Mouse (Mus musculus) neural tube, embryonic 15.5 days (tissue): ENCODE measurements at regions not wholly inside any gene's neighbourhood (a gene's known extent, or its start where the extent isn't known, plus 50 kb on each side); places are given as distances from the start of the nearest gene placed in this dataset.
A peak's percentile ranks its signal among the peaks of the same experiment; 100 is the strongest.

Experiments used
- ATAC-seq: fragments of 200-750 bp; cut with Nextera tagmentation; 2 replicates; pipeline ENCODE4 v1.8.0; 2017; ENCODE audit warnings: mild to moderate bottlenecking, moderate TSS enrichment, moderate library complexity; ENCODE audit not compliant: low FRiP score
- H3K27ac ChIP-seq: fragments of 300-500 bp; sonication (generic); replicated peaks from 2 replicates; pipeline ENCODE4 v1.5.1; 2015; ENCODE audit warnings: mild to moderate bottlenecking, inconsistent platforms
- H3K27me3 ChIP-seq: fragments of 300-500 bp; sonication (generic); replicated peaks from 2 replicates; pipeline ENCODE4 v1.6.1; 2015; ENCODE audit warnings: inconsistent platforms
- H3K36me3 ChIP-seq: fragments of 300-500 bp; sonication (generic); 2 replicates; pipeline ENCODE4 v1.6.1; 2015; ENCODE audit warnings: inconsistent platforms
- H3K4me1 ChIP-seq: fragments of 300-500 bp; sonication (generic); 2 replicates; pipeline ENCODE4 v1.6.1; 2015; ENCODE audit warnings: inconsistent platforms
- H3K4me2 ChIP-seq: fragments of 300-500 bp; sonication (generic); 2 replicates; pipeline ENCODE4 v1.6.1; 2015; ENCODE audit warnings: inconsistent platforms, mild to moderate bottlenecking, moderate library complexity
- H3K4me3 ChIP-seq: fragments of 300-500 bp; sonication (generic); replicated peaks from 2 replicates; pipeline ENCODE4 v1.5.1; 2015; ENCODE audit warnings: mild to moderate bottlenecking, inconsistent platforms
- H3K9ac ChIP-seq: fragments of 300-500 bp; sonication (generic); replicated peaks from 2 replicates; pipeline ENCODE4 v1.6.1; 2015; ENCODE audit warnings: mild to moderate bottlenecking, inconsistent platforms
- H3K9me3 ChIP-seq: fragments of 300-500 bp; sonication (generic); replicated peaks from 2 replicates; pipeline ENCODE4 v1.6.1; 2016; ENCODE audit warnings: inconsistent platforms
- WGBS: fragments of 180-500 bp; shearing (Covaris S2); methylation state at CpG from one replicate; pipeline ENCODE4 v1.1.7; 2015; ENCODE audit warnings: mixed read lengths; 5-methylcytosine and 5-hydroxymethylcytosine counted together

- Histone ChIP-seq H3K27ac (no peak overlapping the region), H3K9ac (no peak overlapping the region), H3K4me1 (peaks cover 14% of the 10 kb centered on the region), H3K9me3 (no peaks in the 10 kb centered on the region), H3K4me2 (no peak overlapping the region), H3K36me3 (no peaks in the 10 kb centered on the region), H3K27me3 (no peaks in the 10 kb centered on the region), H3K4me3 (no peak overlapping the region)
- no peak for ATAC-seq
- 52% methylated on average over 7 of the region's 7 CpGs for WGBS
Measured at GRCm38 (mm10) chr13:97422897-97423296, 182.0 kb downstream of the Enc1 start.

DNA sequence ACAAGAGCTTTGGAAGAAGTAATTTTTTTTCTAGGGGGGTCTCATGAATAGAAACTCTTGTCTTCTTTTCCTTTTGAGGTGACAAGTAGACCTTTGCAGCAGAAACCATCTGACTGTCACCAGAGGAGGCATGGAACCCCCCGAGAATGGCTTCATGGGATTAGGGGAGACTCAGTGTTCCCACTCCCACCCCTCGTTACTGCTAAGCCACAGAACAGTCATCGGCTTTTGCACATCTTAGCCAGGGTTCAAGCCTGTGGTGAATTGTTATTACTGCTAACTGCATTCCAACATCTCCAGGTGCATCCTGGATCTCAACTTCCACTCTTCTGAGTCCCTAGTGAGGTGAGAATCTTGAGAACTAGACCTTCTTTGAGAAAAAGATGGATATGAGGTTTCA, 180.9 kb downstream of the Enc1 start:
- Histone ChIP-seq H3K27ac (no peak overlapping the region), H3K36me3 (no peaks in the 10 kb centered on the region), H3K27me3 (no peaks in the 10 kb centered on the region), H3K4me1 (peaks cover 14% of the 10 kb centered on the region), H3K4me2 (no peak overlapping the region), H3K9me3 (no peaks in the 10 kb centered on the region), H3K4me3 (no peak overlapping the region), H3K9ac (no peak overlapping the region)
- no peak for ATAC-seq
- WGBS: 97% methylated on average over 3 of the region's 3 CpGs

DNA sequence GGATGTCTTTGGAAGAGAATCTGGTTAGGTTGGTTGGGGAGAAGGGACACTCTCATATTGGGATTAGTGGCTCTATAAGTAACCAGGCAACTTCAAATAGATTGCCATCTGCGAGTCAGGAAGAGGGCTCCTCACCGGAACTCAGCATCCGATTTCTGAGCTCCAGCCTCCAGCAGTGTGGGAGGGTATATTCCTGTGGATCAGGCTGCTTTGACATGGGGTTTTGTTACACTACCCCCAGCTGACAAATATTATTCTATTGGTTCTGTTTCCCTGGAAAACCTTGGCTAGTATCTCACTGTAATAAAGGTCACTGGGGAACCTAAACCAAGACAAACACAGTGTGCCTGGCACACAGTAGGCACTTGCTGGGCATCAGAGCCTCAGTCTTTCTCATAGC, 179.9 kb downstream of the Enc1 start:
- 78% methylated on average over 3 of the region's 3 CpGs for WGBS
- no peak overlapping the region for H3K4me2 ChIP-seq
- H3K4me1 ChIP-seq: peaks cover 17% of the 10 kb centered on the region
- H3K9me3 ChIP-seq: no peaks in the 10 kb centered on the region
- H3K27me3 ChIP-seq: no peaks in the 10 kb centered on the region
- no peak overlapping the region for H3K4me3 ChIP-seq
- no peaks in the 10 kb centered on the region for H3K36me3 ChIP-seq
- H3K27ac ChIP-seq: no peak overlapping the region
- ATAC-seq: no peak
- H3K9ac ChIP-seq: no peak overlapping the region

GRCm38 (mm10) chr13:97419100-97419499, 178.2 kb downstream of the Enc1 start:
- H3K9ac ChIP-seq: no peak overlapping the region
- 84% methylated on average over 3 of the region's 3 CpGs for WGBS
- no peak for ATAC-seq
- H3K27ac ChIP-seq: no peak overlapping the region
- H3K4me3 ChIP-seq: no peak overlapping the region
- peaks cover 15% of the 10 kb centered on the region for H3K4me1 ChIP-seq
- H3K27me3 ChIP-seq: no peaks in the 10 kb centered on the region
- H3K4me2 ChIP-seq: no peak overlapping the region
- H3K9me3 ChIP-seq: no peaks in the 10 kb centered on the region
- H3K36me3 ChIP-seq: no peaks in the 10 kb centered on the region

- Histone ChIP-seq H3K4me3 (no peak overlapping the region), H3K27me3 (no peaks in the 10 kb centered on the region), H3K4me1 (peaks cover 11% of the 10 kb centered on the region; the same call in 1 of the 2 replicates), H3K27ac (no peak overlapping the region), H3K36me3 (no peaks in the 10 kb centered on the region), H3K4me2 (no peak overlapping the region), H3K9ac (no peak overlapping the region), H3K9me3 (no peaks in the 10 kb centered on the region)
- ATAC-seq: no peak
- 74% methylated on average over 8 of the region's 8 CpGs for WGBS
Measured at GRCm38 (mm10) chr13:97418681-97419080, 177.8 kb downstream of the Enc1 start.

DNA sequence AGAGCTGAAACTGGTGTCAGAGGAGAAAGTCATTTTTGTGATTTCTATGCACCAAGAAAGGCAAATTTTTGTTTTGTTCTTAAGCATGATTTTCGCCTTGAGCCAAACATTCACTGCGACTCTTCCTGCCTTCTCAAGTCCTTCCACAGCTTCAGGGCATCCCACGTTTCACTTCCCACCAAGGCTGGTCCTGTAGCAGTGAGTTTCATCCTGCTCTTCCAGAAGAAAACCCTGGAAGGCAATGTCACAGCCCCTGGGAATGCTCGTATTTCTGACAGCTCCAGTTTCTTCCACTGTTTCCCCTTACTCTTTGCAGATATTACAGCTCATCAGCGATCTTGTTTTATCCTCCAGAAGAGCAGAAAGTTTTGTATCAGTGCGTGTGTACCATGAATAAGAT, 177.2 kb downstream of the Enc1 start:
- Histone ChIP-seq H3K9ac (no peak overlapping the region), H3K27me3 (no peaks in the 10 kb centered on the region), H3K4me1 (0 out of 2 replicates have a peak, but pooled peaks cover 6% of the 10 kb centered on the region), H3K4me3 (no peak overlapping the region), H3K27ac (no peak overlapping the region), H3K36me3 (no peaks in the 10 kb centered on the region), H3K9me3 (no peaks in the 10 kb centered on the region), H3K4me2 (no peak overlapping the region)
- ATAC-seq: no peak
- whole genome bisulfite sequencing: 86% methylated on average over 6 of the region's 6 CpGs

GRCm38 (mm10) chr13:97415927-97416709, 175.2 kb downstream of the Enc1 start:
- WGBS: 40% methylated on average over 10 of the region's 10 CpGs
- H3K36me3 ChIP-seq: no peaks in the 10 kb centered on the region

DNA sequence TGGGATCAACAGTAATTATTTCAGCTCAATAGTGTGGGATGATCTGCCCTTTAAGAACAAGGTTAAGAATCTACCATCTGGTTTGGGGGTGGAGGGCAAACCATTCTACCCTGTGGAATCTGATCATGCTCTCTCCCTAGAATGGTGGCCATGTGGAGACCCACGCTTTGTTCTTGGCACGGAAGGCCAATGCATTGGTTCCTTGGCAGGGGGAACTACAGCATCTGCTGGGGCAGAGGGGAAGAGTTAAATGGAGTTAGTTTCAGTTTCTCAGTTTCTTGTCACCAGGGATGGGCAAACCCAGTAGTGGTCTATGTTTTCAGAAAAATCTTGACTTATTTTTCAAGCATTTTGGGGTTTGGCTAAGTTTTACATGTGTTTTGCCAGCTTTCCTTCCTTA, 174.5 kb downstream of the Enc1 start:
- Histone ChIP-seq H3K27me3 (no peaks in the 10 kb centered on the region), H3K27ac (no peak overlapping the region), H3K4me1 (peaks cover 10% of the 10 kb centered on the region), H3K4me3 (no peak overlapping the region), H3K9ac (no peak overlapping the region), H3K36me3 (no peaks in the 10 kb centered on the region), H3K4me2 (no peak overlapping the region), H3K9me3 (no peaks in the 10 kb centered on the region)
- 84% methylated on average over 2 of the region's 2 CpGs for WGBS
- no peak for ATAC-seq

More at GRCm38 (mm10) chr13:97415927-97416709, 175.2 kb downstream of the Enc1 start:
- H3K9ac ChIP-seq: no peak overlapping the region
- no peak overlapping the region for H3K4me3 ChIP-seq
- no peak overlapping the region for H3K4me2 ChIP-seq
- ATAC-seq: no peak
- H3K27ac ChIP-seq: no peak overlapping the region
- H3K4me1 ChIP-seq: 0 out of 2 replicates have a peak, but pooled peaks cover 3% of the 10 kb centered on the region
- H3K9me3 ChIP-seq: no peaks in the 10 kb centered on the region
- no peaks in the 10 kb centered on the region for H3K27me3 ChIP-seq

GRCm38 (mm10) chr13:97412151-97412550, 171.2 kb downstream of the Enc1 start:
- peaks cover 35% of the 10 kb centered on the region for H3K4me1 ChIP-seq
- H3K4me3 ChIP-seq: no peak overlapping the region
- H3K36me3 ChIP-seq: no peaks in the 10 kb centered on the region
- no peak for ATAC-seq
- H3K9ac ChIP-seq: no peak overlapping the region
- no peaks in the 10 kb centered on the region for H3K27me3 ChIP-seq
- H3K4me2 ChIP-seq: no peak overlapping the region
- WGBS: 70% methylated on average over 4 of the region's 4 CpGs
- no peak overlapping the region for H3K27ac ChIP-seq
- H3K9me3 ChIP-seq: no peaks in the 10 kb centered on the region

DNA sequence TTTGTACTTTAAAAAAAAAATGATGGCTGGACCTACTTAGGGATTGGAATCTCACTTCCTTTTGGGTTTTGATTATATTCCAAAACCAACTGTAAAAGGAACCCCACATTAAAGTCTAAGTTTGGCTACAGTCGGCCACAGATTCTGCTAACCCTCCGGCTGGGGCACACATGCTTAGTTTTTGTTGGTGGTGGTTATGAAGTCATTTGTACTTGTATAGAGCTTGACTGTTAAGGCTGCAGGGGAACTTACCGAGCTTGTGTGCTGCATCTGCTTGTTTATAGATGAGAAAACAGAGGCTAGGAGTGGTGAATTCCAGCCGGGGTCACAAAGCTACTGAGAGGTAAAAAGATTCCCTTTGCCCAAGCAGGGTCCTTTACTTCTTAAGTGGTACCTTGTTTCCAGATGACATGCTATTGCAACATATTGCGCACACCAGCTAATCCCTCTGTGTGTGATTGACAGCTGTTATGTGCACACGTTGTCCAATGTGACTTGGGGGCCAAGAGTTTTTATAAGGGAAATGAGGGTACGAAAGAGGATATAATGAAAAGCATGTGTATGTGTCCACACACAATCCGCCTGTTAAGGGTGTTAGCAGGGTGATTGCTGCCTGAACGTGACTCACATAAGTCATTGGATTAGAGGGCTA, 169.8 kb downstream of the Enc1 start:
- Histone ChIP-seq H3K9ac (no peak overlapping the region), H3K4me1 (peaks cover 41% of the 10 kb centered on the region), H3K27ac (peak overlapping the region; percentile 43; the same call in 1 of the 2 replicates), H3K27me3 (no peaks in the 10 kb centered on the region), H3K4me3 (no peak overlapping the region), H3K9me3 (no peaks in the 10 kb centered on the region), H3K36me3 (no peaks in the 10 kb centered on the region), H3K4me2 (no peak overlapping the region)
- ATAC-seq: no peak
- 73% methylated on average over 9 of the region's 9 CpGs for WGBS

DNA sequence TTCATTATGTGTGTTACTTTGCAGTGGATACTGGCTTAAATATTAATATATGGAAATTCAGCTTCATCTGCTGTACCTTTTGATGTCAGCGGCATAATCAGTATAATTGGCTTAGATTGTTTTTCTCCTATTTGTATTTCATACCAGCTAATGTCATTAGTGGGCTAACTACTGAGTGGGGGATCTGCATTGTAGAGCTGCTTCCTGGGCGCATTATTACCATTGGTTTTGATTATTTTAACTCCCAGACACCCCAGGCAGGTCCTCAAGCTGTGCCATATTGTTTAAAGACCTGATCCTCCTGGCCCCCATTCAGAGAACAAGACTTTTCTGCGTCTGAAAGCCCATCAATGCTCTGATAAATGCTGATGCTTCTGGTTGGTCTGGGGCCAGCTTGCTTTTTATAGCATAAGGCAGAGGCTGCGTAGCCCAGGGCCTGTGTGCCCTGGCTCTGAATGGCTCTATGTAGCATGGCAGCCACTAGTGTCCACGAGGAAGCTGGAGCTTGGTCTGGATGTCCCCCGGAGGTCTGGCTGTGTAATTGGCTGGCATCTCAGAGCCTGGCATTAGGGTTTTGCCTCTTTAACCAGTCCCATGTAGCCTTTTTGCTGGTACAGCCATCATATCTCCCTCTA, 169.1 kb downstream of the Enc1 start:
- WGBS: 32% methylated on average over 6 of the region's 6 CpGs
- no peaks in the 10 kb centered on the region for H3K9me3 ChIP-seq
- H3K9ac ChIP-seq: no peak overlapping the region
- H3K27ac ChIP-seq: peak overlapping the region; percentile 43
- peaks cover 41% of the 10 kb centered on the region for H3K4me1 ChIP-seq
- H3K27me3 ChIP-seq: no peaks in the 10 kb centered on the region
- no peaks in the 10 kb centered on the region for H3K36me3 ChIP-seq
- no peak overlapping the region for H3K4me2 ChIP-seq
- ATAC-seq: peak; percentile 59
- H3K4me3 ChIP-seq: no peak overlapping the region
